Mouse (Mus musculus): ENCODE results near the gene Arhgdia.

DNA sequence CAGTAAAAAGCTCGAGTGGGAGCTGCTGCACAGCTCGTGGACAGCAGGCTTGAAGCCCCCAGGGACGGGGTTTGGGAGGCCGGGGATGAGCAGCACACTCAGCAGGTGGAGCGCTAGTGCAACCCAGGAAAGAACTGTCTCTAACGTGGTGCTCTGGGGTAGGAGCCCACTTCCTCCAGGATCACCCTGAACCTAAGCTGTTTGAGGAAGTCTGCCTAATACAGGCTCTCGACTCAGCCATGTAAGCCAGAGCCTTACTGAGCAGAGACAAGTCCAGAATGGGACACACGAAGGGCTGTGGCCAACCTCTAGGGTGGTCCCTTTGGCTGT, 42.5 kb downstream of the Arhgdia start:
- TF ChIP-seq CTCF (IDR thresholded peaks at IDR 0.05; ENCODE audit: borderline replicate concordance, insufficient read depth, low read length) (no peak), POLR2A (IDR thresholded peaks at IDR 0.05; ENCODE audit: low read depth, low read length) (no peak)

Measured in embryonic fibroblast, embryonic 13.5 days (primary cell).